Mouse (Mus musculus) erythroblast, embryonic 14.5 days (primary cell): Measurements from ENCODE around the gene Plcg2.

Experiments used
- GATA1 ChIP-seq: IDR thresholded peaks from 2 replicates; pipeline ENCODE4 v1.6.1; 2012; ENCODE audit warnings: low read length, inconsistent platforms, mixed read lengths
- TAL1 ChIP-seq: IDR thresholded peaks from 3 replicates; pipeline ENCODE4 v1.6.1; 2012; ENCODE audit warnings: low read length, inconsistent platforms, mixed read lengths

DNA sequence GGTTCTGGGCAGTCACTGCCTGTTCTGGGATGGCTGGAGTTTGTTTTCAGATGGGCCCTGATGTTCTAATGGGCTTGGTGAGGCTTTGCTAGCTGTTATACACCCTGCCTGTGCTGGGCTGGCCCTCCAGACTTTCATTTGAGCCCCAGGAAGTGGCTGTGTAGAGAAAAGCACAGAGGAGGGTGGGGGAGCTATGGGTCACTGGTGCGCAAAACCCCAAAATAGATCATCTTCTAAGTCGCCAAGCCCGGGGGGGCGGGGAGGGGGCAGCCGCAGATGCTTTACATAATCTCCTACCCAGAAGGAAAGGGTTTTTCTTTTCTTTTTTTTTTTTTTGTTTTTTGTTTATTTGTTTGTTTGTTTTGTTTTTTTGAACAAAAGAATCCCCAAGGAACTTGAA is 29.9 kb downstream of the Plcg2 start:
- TF ChIP-seq GATA1 (no peak), TAL1 (no peak)
